Mouse (Mus musculus) spleen, adult 2 months (tissue): ENCODE data around the gene Rps6kb1. TPM values are rescaled to one million over a fixed set of nuclear protein-coding genes. Genes with fewer than 3 reads are reported as not detected.

Experiments used
- DNase-seq, 2 experiments: peaks; one replicate each; pipeline versions ENCODE4 v3.0.0 to v3.0.0-alpha.2; 2012 to 2021; ENCODE audit warnings: low spot score in 2 of 2, low read depth in 1 of 2
- H3K27ac ChIP-seq: fragments of 200-500 bp; 2 replicates; pipeline ENCODE4 v1.5.1; 2012; ENCODE audit warnings: low read length, inconsistent platforms; ENCODE audit not compliant: insufficient read depth
- H3K27me3 ChIP-seq: fragments of 200-500 bp; 2 replicates; pipeline ENCODE4 v1.6.1; 2012; ENCODE audit warnings: mild to moderate bottlenecking, moderate library complexity, low read length, inconsistent platforms; ENCODE audit not compliant: control insufficient read depth, insufficient read depth
- H3K36me3 ChIP-seq: fragments of 200-500 bp; 2 replicates; pipeline ENCODE4 v1.6.1; 2012; ENCODE audit warnings: mild to moderate bottlenecking, low read length, inconsistent platforms; ENCODE audit not compliant: control insufficient read depth, insufficient read depth
- H3K4me1 ChIP-seq: fragments of 200-500 bp; 2 replicates; pipeline ENCODE4 v1.6.1; 2011; ENCODE audit warnings: inconsistent platforms; ENCODE audit not compliant: control insufficient read depth, insufficient read depth, insufficient read length
- H3K4me3 ChIP-seq: fragments of 200-500 bp; 2 replicates; pipeline ENCODE4 v1.5.1; 2011; ENCODE audit warnings: mild to moderate bottlenecking, inconsistent platforms; ENCODE audit not compliant: insufficient read depth, insufficient read length; ENCODE audit errors: extremely low read depth
- CTCF ChIP-seq: fragments of 200-500 bp; IDR thresholded peaks from 2 replicates; pipeline ENCODE4 v1.5.1; 2011; ENCODE audit warnings: mild to moderate bottlenecking, inconsistent platforms; ENCODE audit not compliant: insufficient read depth, insufficient read length, insufficient replicate concordance; ENCODE audit errors: extremely low read depth
- POLR2A ChIP-seq: fragments of 200-500 bp; IDR thresholded peaks from 2 replicates; pipeline ENCODE4 v1.6.1; 2011; ENCODE audit warnings: low read depth, low read length, inconsistent platforms
- WGBS: fragments of 180-500 bp; shearing (Covaris S2); methylation state at CpG from one replicate; pipeline ENCODE4 v1.1.7; 2018; 5-methylcytosine and 5-hydroxymethylcytosine counted together
- polyA plus RNA-seq: library from polyadenylated mRNA; depleted of rRNA; stranded (reverse); fragments of >200 nt; gene quantifications from 2 replicates; pipeline ENCODE4 v1.2.3, GENCODE M21; 2012

Gene Rps6kb1
- polyA plus RNA-seq, 1 experiment = 5.9 TPM

DNA sequence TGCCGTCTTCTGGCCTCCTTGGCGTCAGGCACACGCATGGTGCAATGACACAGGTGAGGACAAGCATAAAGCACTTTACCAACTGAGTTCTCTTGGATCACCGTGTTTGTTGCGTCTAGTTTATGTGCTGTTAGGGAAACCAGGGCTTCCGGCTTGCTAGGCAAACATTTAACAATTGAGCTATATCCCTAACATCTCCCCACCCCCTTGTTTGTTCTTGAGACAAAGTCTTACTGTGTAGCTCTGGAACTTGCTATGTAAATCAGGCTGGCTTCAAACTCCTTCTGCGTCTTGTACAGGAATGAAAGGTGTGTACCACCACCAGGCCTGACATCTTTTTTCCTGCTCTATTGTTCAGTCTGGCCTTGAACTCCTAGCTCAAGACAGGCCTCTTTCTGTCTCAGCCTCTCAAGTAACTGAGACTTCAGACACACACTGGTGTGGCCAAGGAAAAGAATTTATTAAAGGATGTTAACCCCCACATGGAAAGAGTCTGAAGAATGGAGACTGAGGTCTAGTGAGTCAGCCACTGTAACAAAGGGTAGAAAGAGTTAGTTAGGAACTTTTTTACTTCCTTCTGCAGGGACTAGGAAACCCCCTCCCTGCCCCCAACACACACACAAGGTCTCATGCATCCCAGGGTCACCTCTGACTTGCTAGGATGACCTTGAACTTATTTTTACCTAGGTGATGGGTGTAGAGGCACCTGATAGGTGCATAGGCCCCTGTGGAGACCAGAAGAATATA is 31.2 kb upstream of the Rps6kb1 start:
- Histone ChIP-seq H3K27me3 (no peaks in the 10 kb centered on the region), H3K4me3 (no peak overlapping the region), H3K36me3 (no peaks in the 10 kb centered on the region), H3K27ac (no peak overlapping the region), H3K4me1 (peaks cover 38% of the 10 kb centered on the region)
- no peak for TF ChIP-seq POLR2A
- TF ChIP-seq CTCF = no peak
- DNase-seq = no peak
- WGBS = 95% methylated on average over 7 of the region's 7 CpGs

DNA sequence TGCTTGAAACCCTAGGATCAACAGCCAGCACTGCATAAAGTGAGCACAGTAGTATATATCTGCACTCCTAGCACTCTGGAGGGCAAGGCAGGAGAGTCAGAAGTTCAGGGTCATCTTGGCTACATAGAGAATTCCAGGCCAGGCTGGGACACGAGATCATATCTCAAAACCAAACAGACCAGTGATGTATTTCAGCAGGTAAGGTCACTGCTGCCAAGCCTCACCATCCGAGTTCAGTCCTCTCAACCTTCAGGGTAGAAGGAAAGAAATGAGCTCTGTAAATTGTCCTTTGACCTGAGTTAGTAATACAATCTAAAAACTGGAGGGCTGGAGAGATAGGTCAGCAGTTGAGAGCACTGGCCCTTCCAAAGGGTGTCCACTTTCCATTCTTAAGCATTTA is 29.8 kb upstream of the Rps6kb1 start:
- 76% methylated on average over 2 of the region's 2 CpGs for WGBS
- Histone ChIP-seq H3K27ac (no peak overlapping the region), H3K4me1 (peaks cover 28% of the 10 kb centered on the region; the same call in 1 of the 2 replicates), H3K27me3 (no peaks in the 10 kb centered on the region), H3K4me3 (no peak overlapping the region), H3K36me3 (no peaks in the 10 kb centered on the region)
- TF ChIP-seq POLR2A = no peak
- no peak for TF ChIP-seq CTCF
- DNase-seq = no peak

DNA sequence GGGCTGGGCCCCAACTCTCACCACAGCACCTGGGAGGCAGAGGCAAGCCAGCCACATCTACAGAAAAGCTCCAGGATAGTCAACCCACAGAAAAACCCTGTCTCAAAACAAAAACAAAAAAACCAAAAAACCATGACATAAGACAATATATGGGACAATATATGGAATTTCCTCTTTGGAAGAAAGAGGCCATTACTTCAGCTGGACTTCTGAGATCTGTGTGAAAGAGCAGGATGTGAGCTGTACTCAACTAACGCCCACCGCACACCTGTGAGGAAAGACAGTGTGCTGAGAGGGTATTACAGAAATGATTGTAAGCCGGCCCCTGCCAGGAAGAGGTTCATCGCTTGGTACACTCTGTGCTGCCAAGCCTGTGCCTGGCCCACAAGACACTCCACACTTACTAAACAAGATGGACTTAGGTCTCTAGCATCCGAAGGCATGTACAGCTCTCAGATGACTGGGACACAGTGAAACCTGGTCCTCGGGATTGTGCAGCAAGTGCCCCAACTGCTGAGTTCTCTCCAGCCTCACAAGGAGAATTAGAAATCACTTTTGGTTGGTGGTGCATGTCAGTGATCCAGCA is 29.1 kb upstream of the Rps6kb1 start:
- H3K4me3 ChIP-seq = no peak overlapping the region
- no peaks in the 10 kb centered on the region for H3K36me3 ChIP-seq
- peaks cover 21% of the 10 kb centered on the region; the same call in 1 of the 2 replicates for H3K4me1 ChIP-seq
- WGBS = 71% methylated on average over 6 of the region's 6 CpGs
- no peaks in the 10 kb centered on the region for H3K27me3 ChIP-seq
- no peak for DNase-seq
- no peak for TF ChIP-seq CTCF
- no peak for TF ChIP-seq POLR2A
- peak overlapping the region; percentile 32; the same call in 1 of the 2 replicates for H3K27ac ChIP-seq

DNA sequence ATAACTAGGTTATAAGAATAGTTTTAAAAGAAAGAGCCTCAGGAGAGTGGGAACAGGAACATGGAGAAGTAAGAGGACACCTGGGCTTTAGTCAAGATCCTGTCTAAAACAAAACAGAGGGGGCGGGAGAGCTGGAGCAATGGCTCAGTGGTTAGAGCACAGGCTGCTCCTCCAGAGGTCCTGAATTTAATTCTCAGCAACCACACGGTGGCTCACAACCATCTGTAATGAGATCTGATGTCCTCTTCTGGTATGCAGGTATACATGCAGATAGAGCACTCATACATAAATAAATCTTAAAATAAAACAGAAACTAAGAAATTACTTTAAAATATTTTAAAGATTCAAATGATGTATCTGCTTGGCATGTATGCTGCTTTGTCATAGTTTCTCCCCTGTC is 28.0 kb upstream of the Rps6kb1 start:
- Histone ChIP-seq H3K36me3 (no peaks in the 10 kb centered on the region), H3K4me3 (no peak overlapping the region), H3K4me1 (peaks cover 15% of the 10 kb centered on the region; the same call in 1 of the 2 replicates), H3K27me3 (no peaks in the 10 kb centered on the region), H3K27ac (no peak overlapping the region)
- no peak for TF ChIP-seq POLR2A
- TF ChIP-seq CTCF = no peak
- DNase-seq = no peak
- WGBS = 42% methylated on average over 2 of the region's 2 CpGs

DNA sequence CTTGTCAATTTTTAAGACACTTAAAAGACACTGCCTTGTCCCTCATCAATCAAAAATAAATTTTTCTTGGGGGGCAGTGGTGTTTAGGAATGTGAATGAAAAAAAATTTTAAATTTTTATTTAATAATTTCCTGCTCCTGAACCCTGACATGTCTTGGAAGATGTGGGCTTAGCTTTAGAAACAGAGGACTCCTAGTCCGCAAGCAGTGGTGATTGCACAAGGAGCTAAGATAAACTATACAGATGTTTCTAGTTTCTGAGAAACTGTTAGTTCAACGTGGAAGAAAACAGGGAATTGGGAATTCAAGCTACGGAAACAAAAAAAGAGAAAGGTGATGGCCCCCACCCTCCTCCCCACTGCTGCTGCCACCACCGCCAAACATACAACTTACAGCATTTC is 27.3 kb upstream of the Rps6kb1 start:
- no peak overlapping the region for H3K4me3 ChIP-seq
- 81% methylated on average over 4 of the region's 4 CpGs for WGBS
- no peaks in the 10 kb centered on the region for H3K27me3 ChIP-seq
- peaks cover 1% of the 10 kb centered on the region; the same call in 1 of the 2 replicates for H3K36me3 ChIP-seq
- no peak for DNase-seq
- peaks cover 8% of the 10 kb centered on the region; the same call in 1 of the 2 replicates for H3K4me1 ChIP-seq
- TF ChIP-seq CTCF = no peak
- no peak for TF ChIP-seq POLR2A
- H3K27ac ChIP-seq = no peak overlapping the region

DNA sequence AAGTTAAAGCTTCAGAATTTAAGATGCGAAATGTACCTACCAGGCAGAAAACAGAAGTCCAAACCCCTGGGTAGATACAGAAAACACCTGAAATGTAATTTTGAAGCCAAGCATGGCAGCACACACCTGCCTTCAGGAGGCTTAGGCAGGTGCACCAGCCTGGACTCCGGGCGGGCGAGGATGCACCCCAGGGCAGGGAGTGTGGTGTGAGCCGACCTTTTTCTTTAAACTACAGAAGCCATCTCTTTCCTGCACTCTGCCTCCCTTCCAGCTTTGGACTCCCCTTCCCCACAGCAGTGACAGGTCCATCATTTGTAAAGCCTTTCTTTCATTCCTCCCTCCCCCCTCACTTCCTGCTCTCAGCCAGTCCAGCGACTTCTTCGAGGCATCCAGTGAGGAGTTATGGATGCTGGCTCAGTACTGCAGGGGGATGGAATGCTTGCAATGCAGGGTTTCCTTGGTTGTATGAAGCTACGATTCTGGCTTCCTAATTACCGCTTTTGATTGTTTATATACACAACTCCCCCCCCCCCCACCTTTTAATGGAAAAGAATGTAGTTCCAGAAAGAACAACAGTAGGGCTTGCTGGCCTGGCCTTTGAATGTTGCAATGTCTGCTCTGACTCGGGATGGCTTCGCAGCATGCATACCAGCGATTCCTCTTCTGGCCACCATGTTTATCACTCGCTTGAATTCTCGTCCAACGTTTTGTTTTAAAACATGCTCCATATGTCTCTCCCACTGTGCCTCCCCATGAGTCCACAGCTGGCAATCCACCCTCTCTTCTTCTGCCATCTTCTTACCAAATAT is 26.6 kb upstream of the Rps6kb1 start:
- DNase-seq = no peak
- no peak overlapping the region for H3K4me3 ChIP-seq
- 82% methylated on average over 15 of the region's 15 CpGs for WGBS
- H3K4me1 ChIP-seq = peaks cover 3% of the 10 kb centered on the region; the same call in 1 of the 2 replicates
- H3K27ac ChIP-seq = no peak overlapping the region
- no peak for TF ChIP-seq CTCF
- no peak for TF ChIP-seq POLR2A
- no peaks in the 10 kb centered on the region for H3K27me3 ChIP-seq
- H3K36me3 ChIP-seq = peaks cover 1% of the 10 kb centered on the region; the same call in 1 of the 2 replicates

DNA sequence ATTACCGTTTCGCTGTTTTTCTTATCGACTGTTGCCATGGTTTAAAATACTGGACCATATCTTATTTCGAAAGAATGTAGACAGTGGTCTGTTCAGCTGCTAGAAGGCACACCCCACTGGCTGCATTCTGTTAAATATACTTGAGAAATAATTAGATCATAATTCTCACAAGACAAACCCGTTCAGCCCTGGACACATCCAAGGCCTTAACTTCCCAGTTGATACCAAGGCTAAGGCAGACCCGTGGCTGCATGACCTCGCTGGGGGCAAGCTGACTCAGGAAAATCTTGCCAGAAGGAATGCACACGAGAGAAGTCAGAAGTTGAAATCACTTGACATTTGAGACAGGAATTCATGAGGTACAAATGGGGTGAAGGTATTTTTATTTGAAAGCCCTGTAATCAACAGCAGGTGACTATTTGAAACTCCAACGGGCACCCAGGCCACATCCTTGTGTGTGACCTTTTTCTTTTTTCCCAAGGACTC is 25.7 kb upstream of the Rps6kb1 start:
- H3K27ac ChIP-seq = no peak overlapping the region
- WGBS = 85% methylated on average over 9 of the region's 9 CpGs
- TF ChIP-seq POLR2A = no peak
- no peak for TF ChIP-seq CTCF
- DNase-seq = no peak
- H3K27me3 ChIP-seq = no peaks in the 10 kb centered on the region
- H3K36me3 ChIP-seq = peaks cover 1% of the 10 kb centered on the region; the same call in 1 of the 2 replicates
- no peak overlapping the region for H3K4me3 ChIP-seq
- no peaks in the 10 kb centered on the region for H3K4me1 ChIP-seq
